Mouse (Mus musculus) small intestine, adult 2 months (tissue): ENCODE data around the gene Nsg2.

Source experiments
- CTCF ChIP-seq: fragments of 200-500 bp; IDR thresholded peaks from 2 replicates; pipeline ENCODE4 v1.5.1; 2012; ENCODE audit warnings: low read depth, mild to moderate bottlenecking, control low read depth, inconsistent platforms, low read length, moderate library complexity, mixed read lengths; ENCODE audit not compliant: insufficient replicate concordance, insufficient read length; ENCODE audit errors: extremely low read depth
- POLR2A ChIP-seq: fragments of 200-500 bp; IDR thresholded peaks from 2 replicates; pipeline ENCODE4 v1.6.1; 2012; ENCODE audit warnings: low read depth, mild to moderate bottlenecking, control low read depth, inconsistent platforms, low read length, moderate library complexity

- TF ChIP-seq CTCF: no peak
- no peak for TF ChIP-seq POLR2A
Measured at GRCm38 (mm10) chr11:32011867-32012603, 11.8 kb downstream of the Nsg2 start.
